Mouse (Mus musculus): ENCODE results near the gene Ablim1.

Gene Ablim1

DNA sequence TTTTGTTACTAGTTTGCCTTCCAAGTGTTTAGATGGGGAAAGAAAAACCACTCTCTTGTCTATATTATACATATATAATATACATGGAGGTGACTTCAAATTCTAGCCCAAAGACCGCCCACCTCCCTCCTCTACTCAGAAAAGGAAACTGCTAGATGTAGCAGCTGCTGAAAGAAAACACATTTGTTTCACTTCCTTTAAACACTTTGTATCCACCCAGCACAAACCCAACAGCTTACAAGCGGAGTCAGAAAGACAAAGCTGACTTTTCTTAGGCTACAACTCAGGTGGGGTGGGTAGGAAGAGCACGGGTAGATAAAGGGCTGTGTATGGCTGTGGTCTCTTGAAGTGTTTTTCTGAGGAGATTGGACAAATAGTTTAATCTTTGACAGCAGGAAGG, 242.0 kb downstream of the Ablim1 start:
- DNase-seq (ENCODE audit: low read depth, low spot score) = no peak

GRCm38 (mm10) chr19:57067108-57067613, 247.6 kb downstream of the Ablim1 start:
- peak; percentile 34 for DNase-seq (ENCODE audit: low read depth, low spot score)

GRCm38 (mm10) chr19:57066313-57066712, 248.4 kb downstream of the Ablim1 start:
- DNase-seq (ENCODE audit: low read depth, low spot score) = peak; percentile 60

- no peak for DNase-seq (ENCODE audit: low read depth, low spot score)
These were observed 252.0 kb downstream of the Ablim1 start for GRCm38 (mm10) chr19:57062746-57063145.

- peak; percentile 63 for DNase-seq (ENCODE audit: low read depth, low spot score)
These were observed 255.6 kb downstream of the Ablim1 start for GRCm38 (mm10) chr19:57059018-57059580.

- DNase-seq (ENCODE audit: low read depth, low spot score) = peak; percentile 48
These were observed 257.2 kb downstream of the Ablim1 start for GRCm38 (mm10) chr19:57057568-57057967.

DNA sequence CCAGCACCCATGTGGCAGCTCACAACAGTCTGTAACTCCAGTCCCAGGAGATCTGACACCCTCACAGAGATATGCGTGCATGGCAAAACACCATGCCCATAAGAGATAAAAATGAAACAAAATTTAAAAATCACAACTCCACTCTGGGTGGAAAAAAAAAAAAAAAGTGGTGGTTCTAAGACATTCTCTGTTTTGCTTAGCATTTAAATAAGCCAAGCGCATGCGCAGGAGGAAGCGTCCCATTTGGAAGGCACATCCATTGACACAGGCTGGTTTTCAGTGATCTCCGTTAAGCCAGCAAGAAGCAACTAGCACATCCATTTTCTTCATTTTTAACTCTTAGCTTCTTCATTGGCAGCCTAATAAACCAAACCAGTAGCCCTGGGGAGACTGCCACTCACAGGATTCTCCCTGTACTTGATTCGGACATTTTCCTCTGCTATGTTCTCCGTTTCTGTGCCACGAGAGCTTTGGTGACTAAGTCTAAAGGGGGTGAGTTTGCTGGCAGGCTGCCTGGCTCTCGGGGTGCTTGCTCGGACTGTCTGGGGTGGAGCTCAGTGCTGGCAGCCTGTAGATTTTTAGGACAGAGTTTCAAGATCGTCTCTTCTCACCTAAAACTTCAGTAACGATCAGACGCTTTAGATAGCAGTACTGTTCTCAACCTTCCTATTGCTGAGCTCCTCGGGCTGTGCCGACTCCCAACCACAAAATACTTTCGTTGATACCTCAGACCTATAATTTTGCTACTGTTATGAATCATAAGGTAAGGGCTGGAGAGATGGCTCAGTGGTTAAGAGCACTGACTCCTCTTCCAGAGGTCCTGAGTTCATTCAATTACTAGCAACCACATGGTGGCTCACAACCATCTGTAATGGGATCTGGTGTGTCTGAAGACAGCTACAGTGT, 259.3 kb downstream of the Ablim1 start:
- DNase-seq (ENCODE audit: low read depth, low spot score) = peak; percentile 18

DNA sequence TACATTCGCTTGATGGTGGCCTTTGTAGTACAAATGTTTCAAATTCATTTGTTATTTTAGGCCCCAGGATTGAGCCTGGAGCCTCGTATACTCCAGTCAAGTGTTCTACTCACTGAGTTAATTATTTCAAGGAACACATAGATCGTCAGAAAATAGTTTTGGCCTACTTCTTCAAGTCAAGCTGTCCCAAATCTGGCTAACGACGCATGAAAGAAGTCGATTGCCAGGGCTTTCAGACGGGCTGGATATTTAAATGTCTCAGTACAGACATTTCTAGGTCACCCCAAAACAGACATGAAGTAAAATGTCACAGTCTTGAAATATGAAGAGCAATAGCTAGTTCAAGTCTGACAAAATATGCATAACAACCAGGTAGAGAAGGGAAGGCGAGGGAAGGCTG, 261.8 kb downstream of the Ablim1 start:
- DNase-seq (ENCODE audit: low read depth, low spot score) = no peak

DNA sequence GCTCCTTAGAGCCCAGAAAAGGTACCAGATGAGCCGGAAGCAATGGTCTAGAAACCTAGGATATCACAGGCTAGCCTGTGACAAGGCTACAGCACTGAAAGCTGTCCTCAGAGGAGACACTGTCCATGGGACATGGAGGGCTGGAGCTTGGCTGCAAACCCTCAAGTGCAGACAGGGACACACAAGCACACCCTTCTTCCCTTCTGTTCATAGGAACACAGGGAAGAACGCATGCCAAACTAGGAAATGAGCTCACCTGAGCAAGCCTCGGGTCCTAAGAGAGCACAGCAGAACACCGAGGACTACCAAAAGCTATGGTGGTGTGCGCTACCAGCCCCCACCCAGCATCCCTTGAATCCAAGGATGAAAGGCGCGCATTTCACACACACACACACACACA, 262.7 kb downstream of the Ablim1 start:
- DNase-seq (ENCODE audit: low read depth, low spot score) = no peak

- no peak for DNase-seq (ENCODE audit: low read depth, low spot score)
These were observed 265.1 kb downstream of the Ablim1 start for GRCm38 (mm10) chr19:57049592-57050090.

GRCm38 (mm10) chr19:57047671-57048320, 266.9 kb downstream of the Ablim1 start:
- no peak for DNase-seq (ENCODE audit: low read depth, low spot score)

DNA sequence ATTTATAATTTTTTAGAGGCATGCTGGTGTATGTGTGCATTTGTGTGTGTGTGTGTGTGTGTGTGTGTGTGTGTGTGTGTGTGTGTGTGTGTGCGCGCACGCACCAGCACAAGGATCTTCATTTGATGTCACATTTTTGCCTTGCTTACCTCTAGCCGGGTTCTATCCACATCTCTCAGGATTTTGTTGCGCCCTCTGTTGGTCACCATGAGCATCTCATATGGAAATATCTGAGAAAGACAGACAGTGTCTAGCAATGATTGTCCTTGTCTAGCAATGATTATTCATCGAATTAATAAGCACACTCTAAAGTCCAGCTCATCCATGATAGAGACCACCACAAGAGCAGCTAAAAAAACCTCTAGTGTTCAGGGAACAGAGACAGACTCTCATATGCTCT, 275.5 kb downstream of the Ablim1 start:
- peak; percentile 73 for DNase-seq (ENCODE audit: low read depth, low spot score)

DNA sequence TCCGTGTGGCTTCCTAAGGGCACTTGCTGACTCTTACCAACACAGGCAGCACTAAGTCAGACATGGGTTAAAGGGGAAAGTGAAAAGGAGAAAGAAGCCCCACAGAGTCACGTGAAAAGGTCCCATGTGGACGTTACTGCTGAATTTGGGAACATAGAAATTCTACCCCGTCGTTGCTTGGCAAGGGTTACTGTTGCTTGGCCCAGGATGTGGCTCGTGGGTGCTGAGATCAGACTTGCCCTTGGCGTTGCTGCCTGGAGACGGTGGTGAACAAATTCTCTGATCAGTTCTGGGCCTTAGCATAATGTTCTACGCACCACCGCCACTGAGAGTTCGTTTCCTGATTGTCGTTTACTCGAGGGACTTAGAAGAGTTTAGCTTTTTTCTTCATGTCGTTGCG, 277.9 kb downstream of the Ablim1 start:
- no peak for DNase-seq (ENCODE audit: low read depth, low spot score)

- DNase-seq (ENCODE audit: low read depth, low spot score) = peak; percentile 72
These were observed 283.1 kb downstream of the Ablim1 start for GRCm38 (mm10) chr19:57031582-57031981.

- no peak for DNase-seq (ENCODE audit: low read depth, low spot score)
These were observed 285.3 kb downstream of the Ablim1 start for GRCm38 (mm10) chr19:57029461-57029860.

DNA sequence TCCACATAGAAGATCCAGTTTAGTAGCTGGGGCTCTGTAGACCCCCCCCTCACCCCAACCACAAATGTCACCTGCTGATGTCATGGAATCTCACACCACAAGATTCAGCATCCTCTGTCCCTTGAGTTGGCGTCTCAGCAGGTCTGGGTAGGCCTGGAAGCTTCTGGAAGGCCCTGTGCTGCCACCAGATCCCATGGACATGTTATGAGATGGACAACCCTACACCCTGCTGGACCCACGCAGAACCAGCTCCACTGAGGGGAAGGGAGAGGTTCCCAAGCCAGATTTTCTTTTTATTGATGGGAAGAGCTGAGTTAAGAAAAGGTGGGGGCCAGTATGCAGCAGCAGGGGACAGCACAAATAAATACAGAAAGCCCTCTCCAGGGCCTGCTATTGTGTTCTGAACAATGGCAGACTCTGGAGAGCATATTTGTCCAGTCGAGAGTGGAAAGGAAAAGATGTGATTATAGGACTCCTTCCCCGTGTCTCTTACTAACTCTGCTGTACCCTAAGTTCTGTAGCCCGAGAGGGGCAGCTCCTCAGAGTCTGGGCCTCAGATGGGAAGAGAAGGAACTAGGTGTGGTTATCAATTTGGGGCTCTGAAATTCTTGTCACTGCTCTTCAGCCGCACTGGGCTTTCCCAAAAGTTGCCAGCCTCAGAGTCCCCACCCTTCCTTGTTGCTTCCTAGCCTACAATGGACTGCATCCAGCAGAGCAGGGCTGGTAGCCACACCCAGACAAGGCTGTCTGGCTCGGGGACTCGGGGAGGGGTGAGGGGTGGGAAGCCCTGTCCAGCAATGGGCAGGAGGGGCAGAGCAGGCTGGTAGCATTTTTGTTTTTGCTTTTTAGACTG, 286.2 kb downstream of the Ablim1 start:
- peak; percentile 24 for DNase-seq (ENCODE audit: low read depth, low spot score)

DNA sequence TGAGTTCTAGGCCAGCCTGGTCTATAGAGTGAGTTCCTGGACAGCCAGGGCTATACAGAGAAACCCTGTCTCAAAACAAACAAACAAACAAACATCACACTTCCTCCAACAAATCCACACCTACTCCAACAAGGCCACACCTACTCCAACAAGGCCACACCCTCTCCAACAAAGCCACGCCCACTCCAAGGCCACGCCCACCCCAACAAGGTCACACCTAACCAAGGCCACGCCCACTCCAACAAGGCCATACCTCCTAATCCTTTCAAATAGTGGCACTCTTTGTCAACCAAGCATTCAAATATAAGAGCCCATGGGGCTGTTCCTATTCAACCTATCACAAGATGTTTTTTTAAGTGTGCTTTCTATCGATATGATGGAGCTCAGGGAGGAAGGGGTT, 288.2 kb downstream of the Ablim1 start:
- DNase-seq (ENCODE audit: low read depth, low spot score) = peak; percentile 59

- no peak for DNase-seq (ENCODE audit: low read depth, low spot score)
These were observed 296.9 kb downstream of the Ablim1 start for GRCm38 (mm10) chr19:57017785-57018179.

DNA sequence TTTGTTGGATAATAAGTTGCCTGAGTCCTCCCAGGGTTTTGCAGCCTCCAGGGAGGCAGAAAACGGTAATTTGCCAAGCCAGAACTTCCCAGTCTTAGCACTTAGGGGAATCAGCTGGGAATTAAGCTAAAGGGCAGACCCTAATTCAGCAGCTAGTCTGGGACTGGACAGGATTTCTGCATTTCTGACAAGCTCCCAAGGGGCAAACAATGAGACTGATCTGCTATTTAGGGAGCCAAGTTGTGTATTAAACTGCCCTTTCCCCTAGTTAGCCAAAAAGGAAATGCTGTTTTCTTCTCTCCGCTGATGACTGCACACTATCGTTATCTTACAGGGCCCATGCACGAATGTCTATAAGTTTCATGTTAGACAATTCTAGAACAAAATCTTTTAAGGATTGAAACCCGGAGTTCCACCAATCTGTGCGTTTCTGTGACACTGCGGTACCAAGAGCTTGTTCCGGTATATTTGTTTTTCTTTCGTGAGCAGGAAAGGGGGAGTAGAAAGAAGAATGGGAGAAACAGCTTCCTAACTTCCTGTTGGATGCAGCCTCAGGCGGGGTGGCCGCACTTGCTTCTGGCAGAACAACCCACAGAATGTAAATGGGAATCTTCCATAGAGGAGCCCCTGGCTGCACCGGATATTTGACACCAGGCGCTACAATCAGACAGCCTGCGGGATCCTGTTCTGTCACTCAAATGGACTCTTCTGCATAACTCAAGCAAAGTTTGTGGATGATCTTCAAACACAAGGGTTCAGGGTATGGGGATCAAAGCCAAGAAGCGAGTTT, 297.5 kb downstream of the Ablim1 start:
- DNase-seq (ENCODE audit: low read depth, low spot score) = peak; percentile 38

DNA sequence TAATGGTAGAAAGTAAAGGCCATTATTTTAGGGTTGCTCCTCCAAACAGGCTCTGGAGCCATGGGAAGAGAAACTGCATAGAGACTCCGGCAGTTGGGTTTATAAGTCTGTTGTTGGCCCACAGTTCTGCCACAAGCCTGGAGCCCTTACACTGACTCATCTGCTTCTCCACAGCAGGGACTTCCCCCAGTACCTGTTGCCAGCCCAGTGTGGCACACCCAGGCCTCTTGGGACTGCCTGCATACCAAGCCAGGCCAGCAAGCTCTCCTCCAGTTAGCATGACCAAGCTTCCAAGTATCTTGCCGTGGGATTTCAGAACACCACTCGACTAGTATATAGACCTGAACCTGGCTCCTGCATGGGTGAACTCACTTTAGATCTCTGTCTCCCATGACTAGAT, 299.9 kb downstream of the Ablim1 start:
- DNase-seq (ENCODE audit: low read depth, low spot score) = no peak

Measured in R1 (cell line).